Mouse (Mus musculus): ENCODE data around the gene Metrn. TPM values are rescaled to one million over a fixed set of nuclear protein-coding genes. Genes with fewer than 3 reads are reported as not detected.

Gene Metrn
- total RNA-seq, 2 experiments from 2014 or later = 48.4 to 72.2 TPM

DNA sequence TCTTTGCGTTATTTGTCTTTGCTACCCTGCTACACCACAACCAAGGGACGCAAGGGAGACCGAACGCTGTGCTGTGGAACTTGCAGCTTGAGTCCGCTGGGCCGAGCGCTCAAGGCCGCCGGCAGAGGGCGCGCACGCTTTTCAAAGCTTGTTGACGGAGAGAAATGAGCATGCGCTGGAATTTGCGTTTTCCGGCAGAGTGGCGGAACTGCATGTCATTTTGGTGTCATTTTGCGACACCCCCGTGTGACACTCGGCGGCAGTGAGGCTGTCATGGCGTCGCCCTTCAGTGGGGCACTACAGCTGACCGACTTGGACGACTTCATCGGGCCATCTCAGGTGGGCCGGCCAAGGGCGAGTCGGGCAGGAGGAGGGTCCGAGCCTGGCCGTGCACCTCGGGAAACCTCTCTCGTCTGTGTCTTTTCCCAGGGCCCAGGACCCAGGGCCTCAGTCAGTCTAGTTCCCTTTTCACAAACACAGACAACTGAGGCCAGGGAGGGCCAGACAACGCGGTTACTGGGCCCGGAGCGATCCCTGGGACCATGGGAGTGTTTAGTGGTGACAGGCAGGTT lies 23.3 kb downstream of the Metrn start, which contains the start of gene Narfl:
Gene Narfl, plus strand, starts transcription at position 228 of the 572 bp plus-strand sequence.
- DNase-seq = peak; percentile 94

DNA sequence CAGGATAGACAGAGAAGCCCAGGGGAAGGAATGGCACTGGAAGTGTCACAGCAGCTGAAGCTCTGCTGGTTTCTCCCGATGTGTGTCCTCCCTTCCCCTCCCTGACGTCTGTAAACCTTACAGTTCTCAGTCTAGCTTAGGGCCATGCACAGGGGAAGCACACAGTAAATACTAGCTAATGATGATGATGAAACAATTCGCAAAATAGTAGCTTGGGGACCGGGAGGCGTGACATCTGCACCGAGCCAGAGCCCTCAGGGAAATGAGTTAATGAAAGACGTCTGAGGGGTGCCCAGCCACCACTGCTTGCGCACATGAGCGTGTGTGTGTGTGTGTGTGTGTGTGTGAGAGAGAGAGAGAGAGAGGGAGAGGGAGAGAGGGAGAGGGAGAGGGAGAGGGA lies 27.6 kb downstream of the Metrn start:
- DNase-seq = no peak

DNA sequence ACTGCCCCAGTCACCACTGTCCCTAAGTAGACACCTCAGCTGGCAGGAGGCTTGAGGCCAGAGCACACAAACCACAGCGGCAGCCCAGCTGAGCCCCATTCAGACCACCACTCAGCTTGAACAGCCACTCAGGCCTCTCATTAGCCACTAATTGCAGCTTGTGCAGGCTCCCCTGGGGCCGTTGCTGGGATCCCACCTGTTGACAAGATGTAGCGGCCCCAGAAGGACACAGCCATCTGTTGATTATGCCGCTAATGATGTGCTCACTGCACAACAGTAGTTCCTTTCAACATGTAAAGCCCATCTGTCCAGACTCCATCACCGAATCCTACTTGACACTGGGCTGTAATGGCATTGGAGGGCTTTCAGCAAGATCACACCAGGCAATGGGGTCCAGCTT lies 31.1 kb downstream of the Metrn start:
- no peak for DNase-seq

DNA sequence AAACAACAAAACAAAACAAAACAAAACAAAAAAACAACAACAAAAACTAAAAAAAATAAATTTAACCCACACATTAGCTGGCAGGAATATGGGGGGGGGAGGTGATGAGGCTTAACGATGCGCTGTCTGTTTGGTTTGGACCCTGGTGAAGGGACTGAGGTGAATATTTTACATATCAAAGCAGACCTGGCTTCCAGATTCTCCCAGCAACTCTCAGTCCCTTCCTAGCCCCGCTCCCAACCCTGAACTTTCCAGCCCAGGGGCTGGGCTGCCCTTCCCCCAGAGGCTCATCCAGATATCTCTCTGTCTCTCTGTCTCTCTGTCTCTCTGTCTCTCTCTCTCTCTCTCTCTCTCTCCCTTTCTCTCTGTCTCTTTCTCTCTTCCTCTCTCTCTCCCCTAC lies 34.3 kb downstream of the Metrn start:
- DNase-seq = no peak

DNA sequence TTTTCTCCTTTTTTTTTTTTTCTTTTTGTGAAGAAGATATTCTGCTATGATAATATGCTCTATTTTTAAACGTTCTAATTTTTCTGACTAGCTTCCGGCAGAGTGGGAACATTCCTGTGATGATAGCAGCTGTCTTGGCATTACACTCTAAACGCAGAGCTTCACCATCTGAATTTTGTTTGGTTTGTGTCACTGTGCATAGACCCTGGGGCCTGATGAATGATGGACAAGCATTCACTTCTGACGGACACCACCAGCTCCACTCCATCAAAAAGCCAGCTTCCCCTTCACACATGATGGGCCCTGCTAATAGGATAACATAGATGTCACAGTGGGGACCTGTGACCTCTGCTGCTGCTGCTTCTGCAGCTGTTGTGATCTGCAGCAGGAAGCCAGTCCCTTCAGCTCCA lies 35.4 kb downstream of the Metrn start:
- no peak for DNase-seq

DNA sequence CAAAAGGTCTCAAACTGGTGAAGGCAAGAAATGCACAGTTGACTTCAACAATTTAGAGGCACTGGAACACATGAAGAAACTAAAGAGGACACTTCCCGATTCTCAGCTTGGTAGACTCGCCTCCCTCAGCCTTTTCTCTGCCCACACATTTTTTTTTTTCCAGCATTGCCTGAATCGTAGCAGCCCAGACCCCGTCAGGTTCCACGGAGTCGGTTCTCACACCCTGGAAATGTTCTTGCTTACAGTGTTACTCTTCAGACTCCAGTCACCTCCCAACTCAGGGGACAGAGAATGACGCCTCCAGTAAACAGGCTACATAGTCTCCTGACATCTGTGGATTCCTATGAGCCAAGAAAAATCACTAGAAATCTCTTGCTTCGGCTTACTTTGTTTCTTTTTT lies 36.8 kb downstream of the Metrn start:
- no peak for DNase-seq

DNA sequence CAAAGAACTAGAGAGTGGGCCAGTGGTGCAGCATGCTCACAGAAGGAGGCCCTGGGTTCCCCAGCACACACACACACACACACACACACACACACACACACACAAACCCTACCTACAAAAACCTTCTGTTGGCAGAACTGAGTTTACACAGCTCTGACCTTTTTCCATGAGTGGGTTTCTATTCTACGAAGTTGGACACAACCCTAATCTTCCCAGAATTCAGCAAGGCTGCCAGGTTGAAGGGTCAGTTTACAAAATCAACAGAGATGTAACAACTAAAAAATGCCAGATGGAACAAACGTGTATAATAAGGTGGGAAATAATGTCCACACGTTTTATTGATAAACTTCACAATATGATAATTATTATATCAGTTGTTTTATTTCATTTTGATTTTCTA lies 39.2 kb downstream of the Metrn start:
- no peak for DNase-seq

DNA sequence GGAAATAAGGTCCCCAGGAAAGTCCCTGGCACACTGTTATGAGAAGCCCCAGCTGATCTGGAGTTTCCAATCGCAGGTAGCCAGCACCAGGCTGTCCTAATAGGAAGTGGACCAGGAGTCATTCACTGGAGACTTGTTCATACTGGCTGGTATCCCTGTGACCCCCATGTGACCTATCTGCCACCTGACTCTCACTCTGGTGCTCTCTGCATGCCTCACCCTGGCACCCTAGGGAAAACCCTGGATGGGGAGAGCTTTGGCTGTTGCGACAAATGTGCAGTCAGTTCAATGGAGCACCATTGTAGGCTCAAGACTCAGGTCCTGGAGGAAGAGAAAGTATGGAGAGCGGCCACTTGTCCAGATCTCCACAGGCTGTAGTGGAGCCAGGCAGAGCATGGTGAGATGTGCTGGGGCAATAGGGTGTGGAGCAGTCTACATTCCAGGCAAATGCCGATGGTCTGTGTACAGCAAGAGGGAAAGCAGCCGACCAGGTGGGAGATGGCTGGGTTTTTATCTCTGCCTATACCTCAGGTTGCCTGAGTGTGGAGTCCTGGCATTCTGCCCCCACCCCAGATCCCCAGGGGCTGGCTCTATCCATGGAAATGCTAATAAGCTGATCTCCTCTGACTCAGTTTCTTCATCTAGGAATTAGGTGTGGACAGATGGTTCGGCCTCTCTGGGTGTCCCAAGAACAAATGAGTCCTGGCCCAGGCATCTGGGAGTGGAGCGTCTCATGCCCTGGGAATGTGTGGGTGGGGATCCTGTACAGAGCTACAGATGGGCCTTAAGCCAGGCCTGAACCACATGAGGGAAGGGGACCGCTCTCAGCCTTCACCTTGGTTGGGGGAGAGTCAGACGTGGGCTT lies 40.3 kb downstream of the Metrn start:
- DNase-seq = no peak

DNA sequence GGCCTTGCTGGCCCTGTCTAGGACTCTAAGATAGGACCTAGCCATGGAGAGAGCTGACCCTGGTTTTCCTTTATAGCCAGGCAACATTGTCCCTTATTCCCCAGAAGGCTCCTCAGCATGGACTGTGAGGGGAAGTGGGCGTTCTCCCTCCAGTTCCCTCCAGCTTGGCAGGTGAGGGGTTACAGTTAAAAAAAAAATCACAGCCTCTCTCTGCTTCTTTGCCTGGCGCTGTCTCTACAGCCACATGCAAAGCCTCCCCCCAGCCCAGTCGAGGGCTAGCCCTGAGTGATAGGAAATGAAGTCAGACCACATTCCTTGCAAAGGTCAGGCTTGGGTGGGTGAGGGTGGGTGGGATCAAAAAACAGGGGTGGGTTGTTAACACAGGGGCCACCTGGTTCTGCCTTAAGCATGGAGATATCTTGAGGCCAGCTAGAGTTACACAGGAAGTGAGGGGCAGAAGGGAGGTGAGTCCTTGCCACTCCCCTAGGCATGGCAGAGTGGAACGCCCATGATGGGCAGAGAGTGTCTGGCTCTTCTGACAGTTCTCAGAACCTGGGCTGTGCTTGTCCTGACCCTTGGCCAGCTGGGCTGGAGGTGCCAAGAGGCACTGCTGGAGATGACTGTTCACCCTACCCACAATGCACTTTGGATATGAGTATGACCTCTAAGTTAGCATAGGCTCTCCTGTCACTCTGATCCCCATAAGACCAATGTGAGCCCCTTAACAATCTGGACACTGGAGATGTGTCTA lies 41.1 kb downstream of the Metrn start:
- DNase-seq = no peak

DNA sequence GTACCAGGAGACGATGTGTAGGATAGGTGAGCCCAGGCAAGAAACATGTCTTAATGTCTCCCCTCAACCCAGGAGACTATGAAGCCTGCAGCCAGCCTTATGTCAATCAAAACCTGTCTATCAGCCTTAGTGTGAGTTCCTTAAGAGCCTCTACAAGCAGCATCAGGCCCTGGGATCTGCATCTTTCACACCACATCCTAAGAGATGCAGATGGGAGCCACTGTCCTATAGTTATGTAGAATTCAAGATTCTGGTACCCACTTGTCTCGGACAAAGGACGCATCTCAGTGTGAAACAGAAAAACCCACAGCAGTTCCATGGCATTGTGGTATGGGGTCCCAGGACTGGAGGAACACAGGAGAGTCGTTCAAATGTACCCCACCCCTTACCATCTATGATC lies 41.9 kb downstream of the Metrn start:
- no peak for DNase-seq

DNA sequence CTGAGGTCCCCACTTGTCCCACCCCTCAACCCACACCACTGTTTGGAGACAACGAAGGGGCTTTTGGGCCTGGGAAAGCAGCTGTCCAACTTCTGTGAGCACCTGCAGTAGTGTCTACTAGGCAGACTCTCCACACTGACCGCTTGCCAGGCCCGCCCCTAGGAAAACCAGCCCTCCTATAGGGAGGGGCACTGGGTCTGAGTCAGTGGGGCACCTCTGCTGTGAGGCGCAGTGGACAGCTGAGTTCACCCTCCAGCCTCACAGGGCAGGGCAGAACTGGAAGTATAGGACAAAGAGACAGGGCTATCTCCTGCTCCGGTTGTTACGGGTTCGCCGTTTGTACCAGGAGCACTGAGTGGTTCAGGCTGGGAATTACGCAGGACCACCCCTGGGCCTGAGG lies 42.7 kb downstream of the Metrn start, which contains the start of gene Msln:
Gene Msln, minus strand, starts transcription at position 138 of the 400 bp plus-strand sequence.
- no peak for DNase-seq

DNA sequence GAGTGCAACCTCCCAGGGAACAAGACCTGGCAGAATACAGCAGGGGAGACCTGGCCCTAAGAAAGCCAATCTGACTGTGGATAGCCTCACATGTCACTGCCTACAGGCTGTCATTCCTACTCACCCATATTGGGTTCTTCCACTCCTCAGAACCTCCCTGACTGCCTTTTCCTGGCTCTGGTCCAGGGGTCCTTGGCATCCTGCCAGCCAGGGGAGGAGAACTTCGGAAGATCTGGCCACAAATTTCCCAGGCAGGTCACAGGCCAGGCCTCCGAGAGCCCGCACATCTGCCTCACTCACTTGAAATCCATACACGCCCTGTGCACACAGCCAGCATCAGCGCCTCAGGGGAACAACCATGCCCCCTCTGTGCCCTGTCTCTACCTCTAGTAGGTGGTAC lies 45.5 kb downstream of the Metrn start:
- DNase-seq = no peak

DNA sequence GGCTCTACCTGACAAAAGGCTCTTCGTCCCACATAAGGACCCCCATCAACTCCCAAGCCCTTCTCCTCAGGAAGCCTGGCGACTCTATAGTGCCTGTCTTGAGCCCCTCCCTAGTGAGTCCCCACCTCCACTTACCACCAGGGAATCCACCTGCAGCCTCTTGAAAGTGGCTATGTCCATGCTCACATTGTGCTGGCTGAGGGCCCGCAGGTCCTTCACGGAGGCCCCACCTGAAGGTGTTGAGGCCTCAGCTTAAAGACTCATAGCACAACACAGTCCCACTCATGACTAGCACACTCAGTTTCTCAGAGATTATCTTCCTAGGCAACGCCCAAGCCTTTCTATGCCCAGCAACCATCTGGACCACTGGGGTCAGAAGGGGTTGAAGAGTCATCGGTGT lies 47.6 kb downstream of the Metrn start:
- DNase-seq = no peak

DNA sequence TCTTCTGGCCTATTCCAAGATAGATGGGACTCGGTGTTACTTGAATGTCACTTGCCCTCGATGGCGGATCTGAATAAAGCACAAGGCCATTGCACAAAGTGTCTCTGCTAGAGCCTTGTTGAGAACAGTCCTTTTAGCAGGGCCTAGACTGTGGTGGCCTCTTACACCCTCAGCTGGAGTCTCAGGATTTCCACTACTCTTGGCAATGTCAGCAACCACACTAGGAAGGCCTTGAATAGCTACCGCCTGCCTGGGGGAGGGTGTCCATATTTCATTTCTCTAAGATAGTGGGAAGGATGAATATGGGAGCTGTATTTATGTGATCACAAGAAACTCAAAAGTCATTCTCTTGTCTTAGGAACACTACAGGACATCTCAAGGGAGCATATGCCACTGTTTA lies 48.7 kb downstream of the Metrn start:
- DNase-seq = no peak

DNA sequence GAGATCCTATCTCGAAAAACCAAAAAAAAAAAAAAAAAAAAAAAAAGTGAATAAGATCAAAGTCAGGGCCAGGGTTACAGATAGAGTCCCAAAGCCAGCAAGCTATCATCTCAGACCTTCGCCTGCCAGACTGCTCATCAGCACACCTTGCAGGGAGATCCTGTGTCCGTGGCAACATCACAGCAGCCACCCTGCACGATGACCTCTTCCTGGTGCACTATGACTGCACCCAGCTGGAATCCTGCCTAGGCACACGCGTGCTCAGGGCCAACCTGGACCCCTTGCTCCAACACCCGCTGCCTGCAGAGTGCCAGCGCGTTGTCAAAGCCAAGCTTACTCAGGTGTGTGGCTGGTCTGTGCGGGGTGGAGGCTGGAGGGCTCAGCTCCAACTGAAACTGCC lies 52.6 kb downstream of the Metrn start:
- DNase-seq = no peak

DNA sequence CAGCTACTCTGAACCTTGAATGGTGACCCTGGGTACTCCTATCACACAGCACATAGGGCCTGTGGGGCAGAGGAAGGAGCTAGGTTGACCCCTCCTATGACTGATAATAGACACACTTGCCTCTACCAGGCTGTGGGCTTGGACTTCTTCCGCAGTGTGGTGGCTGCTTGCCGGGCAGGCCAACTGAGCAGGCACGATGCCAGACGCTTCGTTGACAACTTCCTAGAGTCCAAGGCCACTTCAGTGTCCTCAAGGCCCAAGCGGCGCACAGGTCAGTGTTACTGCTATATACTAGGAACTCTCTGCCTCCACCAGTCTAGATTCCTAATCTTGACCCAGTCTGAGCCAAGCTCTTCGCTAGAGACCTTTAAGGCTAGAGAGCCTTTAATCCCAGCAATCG lies 53.1 kb downstream of the Metrn start:
- DNase-seq = no peak

Small RNA genes lying within 50 kb of the gene (microRNA-seq; reads per million reads assigned to microRNA genes)
- gene Gm25083 (ENCODE audit: borderline replicate concordance in 2 of 2) (0 reads per million in 2 experiments), gene Mir3082 (ENCODE audit: borderline replicate concordance in 2 of 2) (0 reads per million in 2 experiments), gene Mir6966 (ENCODE audit: borderline replicate concordance in 2 of 2) (0 to 1.3 reads per million in 2 experiments)

Other genes starting within 250 kb of the Metrn start
- gene Sox8, start 226.4 kb downstream of the Metrn start, total RNA-seq (2021) = 1 to 10 TPM; 1.4 to 2.3 TPM
- 10 to 100 TPM; 11.6 to 16.6 TPM for gene Lmf1, start 218.1 kb downstream of the Metrn start, total RNA-seq (2021)
- gene Gng13, start 80.0 kb downstream of the Metrn start, total RNA-seq (2021) = not detected
- gene Chtf18, start 69.7 kb downstream of the Metrn start, total RNA-seq (2021) = 1 to 10 TPM in 1 of 2 experiments, under 1 TPM in 1; 0.33 to 1.2 TPM
- gene Rpusd1, start 69.5 kb downstream of the Metrn start, total RNA-seq (2021) = 1 to 10 TPM; 2.9 to 3.9 TPM
- gene Mslnl, start 61.1 kb downstream of the Metrn start, total RNA-seq (2021) = not detected
- under 1 TPM; 0.43 to 0.62 TPM for gene Msln, start 42.8 kb downstream of the Metrn start, total RNA-seq (2021)
- 10 to 100 TPM; 28.9 to 30.8 TPM for gene Narfl, start 23.4 kb downstream of the Metrn start, total RNA-seq (2021)
- gene Haghl, start 11.5 kb downstream of the Metrn start, total RNA-seq (2021) = 10 to 100 TPM in 1 of 2 experiments, 1 to 10 TPM in 1; 9.0 to 10.5 TPM
- gene Ccdc78, start 10.6 kb downstream of the Metrn start, total RNA-seq (2021) = not detected
- gene Fam173a, start 4.2 kb downstream of the Metrn start, total RNA-seq (2021) = 10 to 100 TPM; 35.0 to 38.5 TPM
- not detected for gene AC134908.4, start 1.5 kb downstream of the Metrn start, total RNA-seq (2021)
- 1 to 10 TPM; 1.5 to 1.7 TPM for gene Fbxl16, start 11.9 kb upstream of the Metrn start, total RNA-seq (2021)
- 10 to 100 TPM in 1 of 2 experiments, 1 to 10 TPM in 1; 9.3 to 10.5 TPM for gene Wdr24, start 26.5 kb upstream of the Metrn start, total RNA-seq (2021)
- 10 to 100 TPM; 14.3 to 18.9 TPM for gene Jmjd8, start 31.7 kb upstream of the Metrn start, total RNA-seq (2021)
- 10 to 100 TPM; 76.9 to 84.4 TPM for gene Stub1, start 36.3 kb upstream of the Metrn start, total RNA-seq (2021)
- 10 to 100 TPM; 18.3 to 20.8 TPM for gene Rhbdl1, start 40.2 kb upstream of the Metrn start, total RNA-seq (2021)
- gene Gm20683, start 44.6 kb upstream of the Metrn start, total RNA-seq (2021) = 10 to 100 TPM; 13.8 to 16.5 TPM
- gene Rhot2, start 47.7 kb upstream of the Metrn start, total RNA-seq (2021) = 10 to 100 TPM; 54.4 to 76.1 TPM
- 1 to 10 TPM; 1.2 to 2.1 TPM for gene Wdr90, start 64.4 kb upstream of the Metrn start, total RNA-seq (2021)
- gene Mcrip2, start 71.6 kb upstream of the Metrn start, total RNA-seq (2021) = 100 to 1,000 TPM; 102 to 114 TPM
- gene Mettl26, start 77.9 kb upstream of the Metrn start, total RNA-seq (2021) = 10 to 100 TPM; 31.9 to 37.0 TPM
- gene Wfikkn1, start 83.7 kb upstream of the Metrn start, total RNA-seq (2021) = under 1 TPM; 0.35 to 0.36 TPM
- gene Rab40c, start 122.6 kb upstream of the Metrn start, total RNA-seq (2021) = 10 to 100 TPM in 1 of 2 experiments, 1 to 10 TPM in 1; 8.7 to 11.0 TPM
- gene Pigq, start 147.8 kb upstream of the Metrn start, total RNA-seq (2021) = 10 to 100 TPM; 30.0 to 31.9 TPM
- gene Nhlrc4, start 147.8 kb upstream of the Metrn start, total RNA-seq (2021) = not detected
- gene A930017K11Rik, start 155.4 kb upstream of the Metrn start, total RNA-seq (2021) = not detected
- 1 to 10 TPM; 5.6 to 6.8 TPM for gene Capn15, start 188.7 kb upstream of the Metrn start, total RNA-seq (2021)